Mouse (Mus musculus) embryonic facial prominence, embryonic 12.5 days (tissue): ENCODE results near the gene Ugt2b5. TPM values are rescaled to one million over a fixed set of nuclear protein-coding genes. Genes with fewer than 3 reads are reported as not detected.

Experiments used
- polyA plus RNA-seq: library from polyadenylated mRNA; unstranded; fragments of >200 nt; fragmentation: Nextera tagmentation; extraction: Ambion mirVana; gene quantifications from 2 replicates; pipeline ENCODE4 v1.2.1, GENCODE M21; 2016

Ugt2b5 gene
- polyA plus RNA-seq, 1 experiment from 2014 or later = not detected

Other genes with a start within 250 kb of the Ugt2b5 start
- gene Ugt2b34, start 233.4 kb downstream of the Ugt2b5 start, polyA plus RNA-seq = 0.06 TPM in 1 of 2 replicates, not detected in the other
- not detected in 2 replicates for gene Ugt2b1, start 213.8 kb downstream of the Ugt2b5 start, polyA plus RNA-seq
- not detected in 2 replicates for gene Ugt2b35, start 139.5 kb downstream of the Ugt2b5 start, polyA plus RNA-seq
- not detected in 2 replicates for gene Ugt2b36, start 47.8 kb downstream of the Ugt2b5 start, polyA plus RNA-seq
- gene Ugt2b37, start 114.5 kb upstream of the Ugt2b5 start, polyA plus RNA-seq = not detected in 2 replicates
- gene Ugt2a3, start 196.9 kb upstream of the Ugt2b5 start, polyA plus RNA-seq = not detected in 2 replicates